Mouse (Mus musculus) myocyte (in vitro differentiated cells): ENCODE measurements around the gene Zfp978.
"Not testable (repeated sequence)": the region's sequence is repeated elsewhere in the genome, so short reads cannot be mapped to it uniquely, and the experiment has no call there.

ENCODE experiments used
- CEBPB ChIP-seq: IDR thresholded peaks from 2 replicates; pipeline ENCODE4 v1.6.1; 2011; ENCODE audit warnings: mild to moderate bottlenecking, moderate library complexity; ENCODE audit not compliant: poor library complexity, insufficient read depth, severe bottlenecking
- E2F4 ChIP-seq: IDR thresholded peaks from one replicate; pipeline ENCODE4 v1.6.1; 2011; ENCODE audit warnings: mild to moderate bottlenecking, control low read depth, moderate library complexity; ENCODE audit not compliant: insufficient read depth
- MAX ChIP-seq: IDR thresholded peaks from one replicate; pipeline ENCODE4 v1.6.1; 2011; ENCODE audit warnings: low read depth, mild to moderate bottlenecking, control low read depth
- MYOD1 ChIP-seq, 3 experiments: IDR thresholded peaks; one replicate each; pipeline ENCODE4 v1.6.1; 2011; ENCODE audit warnings: control low read depth in 2 of 3, low read depth in 2 of 3, mild to moderate bottlenecking in 2 of 3, moderate library complexity in 1 of 3; ENCODE audit not compliant: insufficient read length in 2 of 3, control insufficient read depth in 1 of 3
- POLR2A ChIP-seq: IDR thresholded peaks from one replicate; pipeline ENCODE4 v1.6.1; 2011; ENCODE audit warnings: low read depth, mild to moderate bottlenecking, control low read depth, moderate library complexity; ENCODE audit not compliant: insufficient read length
- POLR2AphosphoS2 ChIP-seq: IDR thresholded peaks from one replicate; pipeline ENCODE4 v1.6.1; 2011; ENCODE audit warnings: low read depth, control low read depth; ENCODE audit not compliant: insufficient read length
- REST ChIP-seq: IDR thresholded peaks from one replicate; pipeline ENCODE4 v1.6.1; 2011; ENCODE audit warnings: mild to moderate bottlenecking, control low read depth, moderate library complexity; ENCODE audit not compliant: insufficient read depth, insufficient read length
- SRF ChIP-seq: IDR thresholded peaks from one replicate; pipeline ENCODE4 v1.6.1; 2011; ENCODE audit warnings: low read depth; ENCODE audit not compliant: control insufficient read depth, insufficient read length
- TCF12 ChIP-seq: IDR thresholded peaks from one replicate; pipeline ENCODE4 v1.6.1; 2011; ENCODE audit warnings: mild to moderate bottlenecking, control low read depth; ENCODE audit not compliant: poor library complexity, insufficient read depth, severe bottlenecking
- TCF3 ChIP-seq: IDR thresholded peaks from one replicate; pipeline ENCODE4 v1.6.1; 2011; ENCODE audit warnings: low read depth, control low read depth; ENCODE audit not compliant: insufficient read length
- USF1 ChIP-seq: IDR thresholded peaks from one replicate; pipeline ENCODE4 v1.6.1; 2011; ENCODE audit warnings: low read depth, mild to moderate bottlenecking, control low read depth, moderate library complexity

- not testable (repeated sequence) for TF ChIP-seq POLR2A; USF1; MAX; REST; POLR2AphosphoS2; MYOD1 (IDR thresholded peaks at IDR 0.05; ENCODE audit: control insufficient read depth in 1 of 3, insufficient read length in 2 of 3, low read depth in 2 of 3); TCF12; CEBPB; E2F4; SRF; TCF3
These were observed 20.9 kb upstream of the Zfp978 start for GRCm38 (mm10) chr4:147340236-147340635.
